Mouse (Mus musculus) lung, postnatal 14 days (tissue): ENCODE results near the gene Slc35g3.

Experiments
- DNase-seq: peaks from one replicate; pipeline ENCODE4 v3.0.0; 2021

Gene Slc35g3

GRCm38 (mm10) chr11:69781828-69782227, 20.1 kb upstream of the Slc35g3 start:
- no peak for DNase-seq

- DNase-seq: no peak
These were observed 17.2 kb upstream of the Slc35g3 start for GRCm38 (mm10) chr11:69778985-69779384.

DNA sequence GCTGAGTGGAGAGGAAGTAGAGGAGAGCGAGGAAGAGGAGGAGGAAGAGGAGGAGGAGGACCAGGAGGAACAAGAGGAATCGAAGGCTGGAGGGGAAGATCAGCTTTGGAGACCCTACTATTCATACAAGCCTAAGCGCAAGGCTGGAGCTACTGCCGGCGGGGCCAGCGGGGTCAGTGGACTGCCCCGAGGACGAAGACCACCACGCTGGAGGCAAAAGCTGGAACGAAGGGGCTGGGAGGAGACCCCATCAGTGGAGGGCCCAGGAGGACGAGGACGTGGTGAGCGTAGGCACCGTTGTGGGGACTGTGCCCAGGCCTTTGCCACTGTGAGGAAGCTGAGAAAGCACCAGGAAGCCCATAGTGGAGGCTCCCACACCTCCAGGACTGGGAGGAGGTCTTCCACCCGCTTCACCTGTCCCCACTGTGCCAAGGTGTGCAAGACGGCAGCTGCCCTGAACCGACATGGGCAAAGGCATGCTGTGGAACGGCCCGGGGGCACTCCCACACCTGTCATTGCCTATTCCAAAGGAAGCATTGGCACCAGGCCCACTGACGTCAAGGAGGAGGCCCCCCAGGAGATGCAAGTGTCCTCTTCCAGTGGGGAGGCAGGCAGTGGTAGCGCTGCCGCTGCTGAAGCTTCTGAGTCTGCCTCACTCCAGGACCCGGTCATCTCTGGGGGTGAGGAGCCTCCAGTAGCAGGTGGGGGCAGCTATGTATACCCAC, 16.7 kb upstream of the Slc35g3 start:
- no peak for DNase-seq

DNA sequence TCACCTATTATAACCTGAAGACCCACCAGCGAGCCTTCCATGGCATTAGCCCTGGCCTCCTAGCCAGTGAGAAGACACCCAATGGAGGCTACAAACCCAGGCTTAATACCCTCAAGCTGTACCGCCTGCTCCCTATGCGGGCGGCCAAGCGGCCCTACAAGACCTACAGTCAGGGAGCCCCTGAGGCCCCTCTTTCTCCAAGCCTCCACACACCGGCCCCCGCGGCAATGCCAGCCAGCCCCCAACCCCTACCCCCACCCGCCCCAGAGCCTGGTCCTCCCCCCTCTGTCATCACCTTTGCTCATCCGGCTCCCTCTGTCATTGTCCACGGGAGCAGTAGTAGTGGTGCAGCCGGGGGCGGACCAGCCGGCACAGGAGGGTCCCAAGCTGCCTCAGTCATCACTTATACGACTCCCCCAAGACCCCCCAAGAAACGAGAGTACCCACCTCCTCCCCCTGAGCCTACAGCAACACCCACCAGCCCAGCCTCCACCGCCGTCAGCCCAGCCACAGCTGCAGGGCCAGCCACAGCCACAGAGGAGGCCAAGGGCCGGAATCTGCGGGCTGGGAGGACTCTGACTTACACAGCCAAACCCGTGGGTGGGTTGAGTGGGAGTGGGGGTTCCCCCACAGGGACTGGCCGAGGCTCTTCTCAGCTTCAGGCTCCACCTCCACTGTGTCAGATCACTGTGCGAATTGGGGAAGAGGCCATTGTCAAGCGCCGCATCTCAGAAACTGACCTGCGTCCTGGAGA, 15.9 kb upstream of the Slc35g3 start:
- DNase-seq: no peak

DNA sequence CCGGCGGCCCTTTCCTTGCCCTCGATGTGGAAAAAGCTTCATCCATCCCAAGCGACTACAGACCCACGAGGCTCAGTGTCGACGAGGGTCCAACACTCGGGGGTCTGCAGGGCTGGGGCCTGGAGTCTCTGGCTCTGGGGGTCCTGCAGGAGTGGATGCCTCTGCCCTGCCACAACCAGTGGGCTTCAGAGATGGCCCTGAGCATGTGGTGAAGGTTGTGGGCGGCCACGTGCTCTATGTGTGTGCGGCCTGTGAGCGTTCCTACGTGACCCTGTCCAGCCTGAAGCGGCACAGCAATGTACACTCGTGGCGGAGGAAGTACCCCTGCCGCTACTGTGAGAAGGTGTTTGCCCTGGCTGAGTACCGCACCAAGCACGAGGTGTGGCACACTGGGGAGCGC, 14.7 kb upstream of the Slc35g3 start:
- no peak for DNase-seq

DNA sequence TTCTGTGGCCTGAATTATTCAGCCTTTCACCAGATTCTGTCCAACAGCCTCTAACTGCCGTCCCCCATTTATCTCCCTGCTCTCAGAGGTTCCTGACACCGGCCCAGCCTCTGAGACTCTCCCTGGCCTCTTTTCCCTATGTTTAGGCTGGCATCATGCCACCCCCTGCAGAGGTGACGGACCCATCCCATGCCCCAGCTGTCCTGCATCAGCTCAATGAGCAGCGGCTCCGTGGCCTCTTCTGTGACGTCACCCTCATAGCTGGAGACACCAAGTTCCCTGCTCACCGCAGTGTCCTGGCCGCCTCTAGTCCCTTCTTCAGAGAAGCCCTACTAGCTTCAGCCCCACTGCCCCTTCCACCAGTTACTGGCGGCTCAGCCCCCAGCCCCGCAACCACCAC, 13.9 kb upstream of the Slc35g3 start:
- no peak for DNase-seq

- no peak for DNase-seq
These were observed 13.2 kb upstream of the Slc35g3 start for GRCm38 (mm10) chr11:69774961-69775360.

DNA sequence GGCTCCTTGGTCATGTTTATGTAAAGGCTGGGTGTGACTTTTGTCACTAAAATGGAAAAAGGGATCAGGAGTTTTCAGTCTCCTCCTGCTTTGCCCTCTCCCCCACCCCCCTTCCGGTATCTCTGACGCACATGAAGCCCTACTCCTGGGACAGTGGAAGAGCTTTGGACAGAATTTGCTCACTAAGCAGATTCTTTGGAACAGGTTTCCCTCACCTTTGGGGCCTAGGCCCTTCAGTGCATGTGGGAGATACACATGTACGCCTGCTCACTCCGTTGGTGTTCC, 5.8 kb upstream of the Slc35g3 start:
- DNase-seq: peak; percentile 46

DNA sequence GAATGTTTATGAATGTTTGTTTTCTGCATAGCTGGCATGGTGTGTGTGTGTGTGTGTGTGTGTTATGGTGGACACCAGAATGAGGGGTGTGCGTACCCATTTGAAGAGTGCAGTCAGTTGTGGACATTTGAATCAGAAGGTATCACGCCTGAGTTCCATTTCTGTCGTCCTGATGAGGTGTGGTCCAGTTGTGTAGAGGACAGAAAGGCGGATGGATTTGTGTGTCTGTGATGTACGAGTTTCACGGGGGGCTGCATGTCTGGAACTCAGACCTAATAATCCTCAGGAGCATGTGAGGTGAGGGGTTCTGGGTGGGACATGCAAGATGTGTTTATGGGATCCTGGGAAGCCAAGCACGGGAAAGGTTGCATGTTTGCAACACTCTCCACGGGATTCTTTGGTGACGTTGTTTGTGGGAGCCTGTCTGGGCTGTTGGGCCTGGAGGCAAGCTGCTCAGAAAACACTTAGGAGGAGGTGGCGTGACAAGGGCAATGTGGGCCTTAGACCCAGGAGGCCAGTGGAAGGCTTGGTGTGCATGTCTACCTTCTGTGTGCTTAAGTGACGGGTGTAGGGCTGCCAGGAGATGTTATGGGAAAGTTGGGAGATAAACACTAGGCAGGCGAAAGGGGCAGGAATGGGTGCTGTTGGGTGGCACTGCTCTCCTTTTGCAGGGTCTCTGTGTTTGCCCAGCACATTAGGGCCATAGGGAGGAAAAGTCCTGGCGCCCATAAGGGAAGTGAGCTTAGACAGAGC, 5.3 kb upstream of the Slc35g3 start:
- DNase-seq: peak; percentile 28

DNA sequence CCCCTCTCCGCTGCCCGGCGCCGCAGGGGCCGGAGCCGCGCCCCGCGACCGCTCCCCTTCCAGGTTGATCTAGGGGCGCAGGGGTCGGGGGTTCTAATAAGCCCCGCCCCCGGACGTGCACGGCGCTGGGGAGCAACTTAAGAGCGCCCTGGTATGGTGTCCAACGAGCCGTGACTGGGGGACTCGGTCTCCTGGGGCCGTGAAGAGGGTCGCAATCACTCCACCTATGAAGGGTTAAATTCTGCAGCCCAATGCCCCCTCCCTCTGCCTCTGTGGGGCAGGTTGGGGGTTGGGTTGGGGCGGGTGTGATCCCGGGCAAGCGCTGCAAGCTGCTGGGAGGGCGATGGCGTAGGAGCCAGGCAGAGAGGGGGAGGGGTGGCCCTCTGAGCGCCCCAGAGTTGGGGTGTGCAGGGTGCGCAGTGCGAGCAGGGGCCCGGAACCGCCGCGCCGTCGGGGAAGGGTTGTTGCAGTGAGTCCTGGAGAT, 4.4 kb upstream of the Slc35g3 start:
- peak; percentile 80 for DNase-seq

GRCm38 (mm10) chr11:69765221-69766125, 3.7 kb upstream of the Slc35g3 start, which contains the start of gene Zbtb4:
TSS of gene Zbtb4 (plus strand) at chr11:69765912.
- peak; percentile 53 for DNase-seq

- no peak for DNase-seq
These were observed 1.8 kb upstream of the Slc35g3 start for GRCm38 (mm10) chr11:69763551-69763950.

DNA sequence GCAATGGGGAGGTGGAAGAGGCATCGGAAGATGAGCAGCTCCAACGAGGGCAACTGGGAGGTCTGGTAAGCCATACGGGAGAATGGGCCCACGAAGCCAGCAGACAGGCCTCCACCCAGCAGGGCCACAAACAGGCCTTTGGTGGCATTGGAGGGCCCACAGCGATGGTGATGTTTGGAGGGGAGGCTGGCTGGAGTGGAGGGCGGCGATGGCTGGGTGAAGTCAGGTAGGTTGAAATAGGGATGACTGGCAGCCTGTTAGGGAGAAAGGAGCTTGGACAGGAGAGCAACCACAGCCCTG, 917 bp downstream of the Slc35g3 start:
- DNase-seq: no peak

DNA sequence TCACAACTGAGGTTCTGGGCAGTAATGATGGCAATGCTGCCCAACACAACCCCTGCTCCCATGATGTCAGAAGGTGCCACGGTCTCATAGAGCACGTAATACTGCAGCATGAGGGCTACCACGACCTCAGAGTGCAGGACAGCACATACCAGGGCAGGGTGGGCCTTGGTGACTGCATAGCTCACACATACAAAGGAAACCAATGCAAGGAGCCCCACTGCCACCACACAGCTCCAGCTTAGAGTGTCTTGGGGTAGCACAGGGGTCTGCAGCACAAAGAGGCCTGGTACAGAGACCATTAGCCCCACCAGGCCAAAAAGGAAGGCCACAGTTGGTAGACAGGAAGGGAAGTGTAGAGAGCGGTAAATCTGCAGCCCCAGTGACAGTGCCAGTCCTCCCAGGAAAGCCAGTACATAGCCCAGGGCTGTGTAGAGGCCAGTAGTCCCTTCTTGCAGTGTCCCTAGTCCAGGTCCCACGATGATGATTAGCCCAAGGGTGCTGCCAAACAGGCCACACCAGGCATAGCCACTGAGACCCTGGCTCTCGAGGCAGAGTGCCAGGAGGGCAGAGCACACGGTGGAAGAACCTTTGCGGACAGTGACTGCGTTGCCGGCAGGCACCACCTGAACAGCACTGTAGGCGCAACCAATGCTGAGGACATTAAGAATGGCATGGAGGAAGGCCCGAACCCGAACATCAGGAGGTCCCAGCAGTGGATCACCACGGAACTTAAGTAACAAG, 1.4 kb downstream of the Slc35g3 start:
- DNase-seq: no peak

GRCm38 (mm10) chr11:69758971-69759721, 2.6 kb downstream of the Slc35g3 start:
- peak; percentile 88 for DNase-seq

GRCm38 (mm10) chr11:69758478-69758970, 3.2 kb downstream of the Slc35g3 start, which contains the start of gene Polr2a:
TSS of gene Polr2a (minus strand) at chr11:69758637.
- DNase-seq: peak; percentile 98

- peak; percentile 98 for DNase-seq
These were observed 3.7 kb downstream of the Slc35g3 start for GRCm38 (mm10) chr11:69758090-69758456.

DNA sequence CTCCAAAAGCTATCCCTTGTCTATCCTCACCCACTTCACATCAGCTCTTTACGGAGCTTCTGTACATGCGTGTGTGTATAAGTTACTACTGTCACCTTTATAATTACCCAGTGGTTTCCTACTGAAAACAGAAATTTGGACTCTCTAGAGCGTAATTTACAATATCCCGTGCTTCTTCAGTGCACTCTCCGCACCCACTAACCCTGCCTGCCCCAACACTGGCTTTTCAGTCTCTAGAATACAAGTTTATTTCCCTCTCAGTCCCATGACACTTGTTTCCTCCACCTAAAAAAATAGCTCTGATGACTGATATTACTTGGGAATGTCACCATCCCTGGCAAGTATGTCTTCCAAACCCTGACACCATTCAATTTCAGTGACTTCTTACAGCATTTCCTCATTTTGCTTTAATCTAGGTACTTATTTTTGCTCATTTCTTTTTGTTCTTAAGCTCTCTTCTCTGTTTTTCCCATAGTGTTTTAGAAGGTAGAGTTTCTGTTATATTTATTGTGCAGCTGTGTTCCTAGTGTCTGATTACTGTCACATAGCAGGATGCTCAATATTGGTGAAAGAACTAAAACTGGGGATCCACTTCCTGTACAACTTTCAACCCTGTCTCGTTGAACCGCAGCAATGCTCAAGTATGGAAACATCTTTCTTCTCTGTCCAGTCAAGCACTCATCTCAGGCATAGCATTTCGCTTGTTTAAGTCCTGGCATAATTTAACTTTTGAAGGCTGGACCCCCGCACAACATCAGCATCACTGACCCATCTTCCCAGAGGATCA, 4.3 kb downstream of the Slc35g3 start:
- DNase-seq: no peak

- DNase-seq: peak; percentile 52
These were observed 7.1 kb downstream of the Slc35g3 start for GRCm38 (mm10) chr11:69754701-69755100.

DNA sequence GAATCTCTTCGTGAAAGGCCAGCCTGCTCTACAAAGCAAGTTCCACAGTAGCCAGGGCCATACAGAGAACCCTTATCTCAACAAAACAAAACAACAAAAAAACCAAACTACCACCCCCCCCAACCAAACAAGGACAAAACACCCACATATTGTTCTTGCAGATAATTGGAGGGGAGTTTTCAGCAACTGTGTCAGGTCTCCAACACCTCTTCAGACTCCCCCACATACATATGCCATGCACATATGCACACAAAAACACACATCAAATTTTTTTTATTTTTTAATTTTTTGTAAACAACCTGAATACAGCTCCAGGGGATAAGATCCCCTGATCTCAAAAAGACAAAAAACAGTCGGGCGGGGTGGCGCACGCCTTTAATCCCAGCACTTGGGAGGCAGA, 7.5 kb downstream of the Slc35g3 start:
- DNase-seq: no peak
